Mouse (Mus musculus) liver, postnatal 0 days (tissue): Measurements from ENCODE around the gene Sobp. TPM values are rescaled to one million over a fixed set of nuclear protein-coding genes. Genes with fewer than 3 reads are reported as not detected.

ENCODE experiments used
- ATAC-seq: fragments of 200-750 bp; cut with Nextera tagmentation; 2 replicates; pipeline ENCODE4 v1.8.0; 2017; ENCODE audit warnings: mild to moderate bottlenecking, moderate library complexity
- DNase-seq: peaks from one replicate; pipeline ENCODE4 v3.0.0-alpha.2; 2016
- H3K27ac ChIP-seq: fragments of 300-500 bp; sonication (generic); 2 replicates; pipeline ENCODE4 v1.5.1; 2014; ENCODE audit warnings: antibody characterized with exemption, moderate library complexity, mild to moderate bottlenecking, low read depth
- H3K27me3 ChIP-seq: fragments of 300-500 bp; sonication (generic); 2 replicates; pipeline ENCODE4 v1.6.1; 2014; ENCODE audit warnings: low read length, control low read depth, mixed read lengths; ENCODE audit not compliant: insufficient read depth
- H3K36me3 ChIP-seq: fragments of 300-500 bp; sonication (generic); replicated peaks from 2 replicates; pipeline ENCODE4 v1.6.1; 2014; ENCODE audit warnings: mild to moderate bottlenecking, control low read depth, low read length, moderate library complexity, mixed read lengths; ENCODE audit not compliant: insufficient read depth
- H3K4me1 ChIP-seq: fragments of 300-500 bp; sonication (generic); 2 replicates; pipeline ENCODE4 v1.6.1; 2014; ENCODE audit warnings: antibody characterized with exemption, mild to moderate bottlenecking, control low read depth; ENCODE audit not compliant: insufficient read depth
- H3K4me2 ChIP-seq: fragments of 300-500 bp; sonication (generic); 2 replicates; pipeline ENCODE4 v1.6.1; 2014; ENCODE audit warnings: low read depth, mild to moderate bottlenecking, low read length, moderate library complexity, mixed read lengths
- H3K4me3 ChIP-seq: fragments of 300-500 bp; sonication (generic); 2 replicates; pipeline ENCODE4 v1.5.1; 2014; ENCODE audit warnings: low read depth, low read length
- H3K9ac ChIP-seq: fragments of 300-500 bp; sonication (generic); replicated peaks from 2 replicates; pipeline ENCODE4 v1.6.1; 2014; ENCODE audit warnings: mild to moderate bottlenecking, moderate library complexity
- H3K9me3 ChIP-seq: fragments of 300-500 bp; sonication (generic); 2 replicates; pipeline ENCODE4 v1.6.1; 2016; ENCODE audit warnings: mild to moderate bottlenecking, control low read depth, low read length, mixed read lengths
- CTCF ChIP-seq: sonication (generic); IDR thresholded peaks from 2 replicates; pipeline ENCODE4 v1.5.1; 2016; ENCODE audit warnings: antibody characterized with exemption, low read depth
- EP300 ChIP-seq: IDR thresholded peaks from 2 replicates; pipeline ENCODE4 v1.6.1; 2016; ENCODE audit warnings: antibody characterized with exemption, low read depth, mild to moderate bottlenecking
- WGBS: fragments of 180-500 bp; shearing (Covaris S2); extraction: QIAGEN DNeasy Blood & Tissue Kit; methylation state at CpG from one replicate; pipeline ENCODE4 v1.1.7; 2014; ENCODE audit not compliant: insufficient replicate concordance; 5-methylcytosine and 5-hydroxymethylcytosine counted together
- polyA plus RNA-seq: library from polyadenylated mRNA; unstranded; fragments of >200 nt; fragmentation: Nextera tagmentation; extraction: Ambion mirVana; gene quantifications from 2 replicates; pipeline ENCODE4 v1.2.1, GENCODE M21; 2015

Sobp gene
- 0.02 TPM in 2 replicates for polyA plus RNA-seq

DNA sequence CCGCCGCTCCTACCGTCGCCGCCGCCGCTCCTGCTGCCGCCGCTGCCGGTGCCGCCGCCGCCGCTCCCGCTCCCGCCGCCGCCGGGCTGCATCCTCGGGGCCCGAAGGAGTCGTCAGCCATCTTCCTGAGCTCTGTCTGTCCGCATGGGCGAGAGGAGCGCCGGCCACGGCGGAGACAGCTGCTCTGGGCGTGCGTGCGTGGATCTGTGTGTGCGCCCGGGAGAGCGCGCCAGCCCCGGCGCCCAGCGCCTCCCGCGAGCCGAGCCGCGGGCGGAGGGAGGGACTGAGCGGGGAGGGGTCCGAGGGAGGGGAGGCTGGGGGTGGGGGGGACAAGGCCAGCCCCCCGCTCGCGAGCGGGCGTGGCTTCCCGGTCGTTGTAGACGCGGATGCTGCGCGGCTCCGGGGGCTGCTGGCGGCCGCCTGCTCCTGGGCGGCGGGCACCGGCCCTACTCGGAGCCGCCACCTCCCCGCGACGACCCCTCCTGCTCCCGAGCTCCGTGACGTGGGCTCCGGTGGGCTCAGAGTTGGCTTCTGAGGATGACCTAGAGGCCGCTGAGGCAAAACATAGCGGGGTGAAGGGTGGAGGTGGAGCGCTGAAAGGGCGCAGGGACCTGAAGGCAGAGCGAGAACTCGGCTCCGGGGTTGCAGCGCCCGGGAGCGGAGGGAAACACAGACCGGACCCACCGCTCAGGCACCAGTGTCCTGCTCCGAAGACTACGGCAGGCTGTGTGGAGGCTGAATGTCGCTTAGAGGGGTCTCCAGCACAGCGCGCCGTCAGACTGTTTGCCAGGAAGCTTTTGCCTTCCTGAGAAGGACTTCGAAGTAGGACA lies at the start of gene Sobp, which contains the start of gene 9030612E09Rik:
Sobp (minus strand) TSS at position 205 of the 830 bp plus-strand sequence.
9030612E09Rik (plus strand) TSS at position 379 of the 830 bp plus-strand sequence.
- no peak for TF ChIP-seq CTCF
- TF ChIP-seq EP300 = no peak
- 1% methylated on average over 54 of the region's 91 CpGs for WGBS
- H3K4me2 ChIP-seq = peak within 1 kb of the TSS; percentile 86
- no peaks in the 10 kb centered on the region for H3K36me3 ChIP-seq
- peak; percentile 22 for DNase-seq
- H3K27me3 ChIP-seq = peaks cover 81% of the 10 kb centered on the region
- H3K9me3 ChIP-seq = no peaks in the 10 kb centered on the region
- H3K9ac ChIP-seq = peak within 1 kb of the TSS; percentile 4; the same call in 1 of the 2 replicates
- H3K4me1 ChIP-seq = peaks cover 12% of the 10 kb centered on the region
- ATAC-seq = no peak
- peak within 1 kb of the TSS; percentile 56 for H3K4me3 ChIP-seq
- H3K27ac ChIP-seq = no peak within 1 kb of the TSS

DNA sequence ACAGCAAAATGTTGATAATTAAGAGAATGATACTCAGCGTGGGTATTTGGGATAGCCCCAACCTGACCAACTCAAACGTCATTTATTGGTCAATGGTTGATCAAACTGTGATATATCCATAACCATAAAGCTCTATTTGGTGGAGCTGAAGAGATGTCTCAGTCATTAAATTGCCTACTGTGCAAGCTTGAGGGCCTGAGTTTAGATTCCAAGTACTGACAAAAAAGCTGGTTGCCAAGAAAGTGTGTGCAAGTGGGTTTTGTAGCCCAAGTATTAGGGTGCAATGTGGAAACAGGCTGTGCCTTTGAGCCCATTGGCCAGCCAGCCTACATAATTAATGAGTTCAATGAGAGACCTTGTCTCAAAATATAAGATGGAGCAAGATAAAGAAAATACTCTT lies 49.1 kb upstream of the Sobp start:
- H3K27ac ChIP-seq = no peak overlapping the region
- TF ChIP-seq EP300 (no peak), CTCF (no peak)
- WGBS = 84% methylated on average over 2 of the region's 2 CpGs
- H3K9ac ChIP-seq = no peak overlapping the region
- H3K4me2 ChIP-seq = no peak overlapping the region
- H3K27me3 ChIP-seq = no peaks in the 10 kb centered on the region
- DNase-seq (no peak), ATAC-seq (no peak)
- H3K36me3 ChIP-seq = no peaks in the 10 kb centered on the region
- no peak overlapping the region for H3K4me3 ChIP-seq
- H3K4me1 ChIP-seq = peaks cover 14% of the 10 kb centered on the region
- H3K9me3 ChIP-seq = no peaks in the 10 kb centered on the region

DNA sequence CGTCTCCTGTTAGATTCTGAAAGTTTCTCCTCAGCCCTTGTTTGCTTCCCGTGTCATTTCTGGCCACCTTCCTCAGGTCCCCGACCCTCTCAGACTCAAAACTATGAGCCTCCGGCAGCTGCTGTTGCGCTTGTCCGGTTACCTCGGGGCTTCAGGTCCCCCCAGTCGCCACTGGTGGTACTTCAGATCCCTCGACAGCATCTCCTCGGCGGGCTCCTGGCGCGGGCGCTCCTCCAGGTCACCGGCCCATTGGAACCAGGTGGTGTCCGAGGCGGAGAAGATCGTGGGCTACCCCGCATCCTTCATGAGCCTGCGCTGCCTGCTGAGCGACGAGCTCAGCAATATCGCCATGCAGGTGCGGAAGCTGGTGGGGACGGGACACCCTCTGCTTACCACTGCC lies 47.3 kb upstream of the Sobp start:
- peak; percentile 56 for DNase-seq
- H3K27me3 ChIP-seq = no peaks in the 10 kb centered on the region
- H3K9ac ChIP-seq = peak overlapping the region; percentile 97
- H3K36me3 ChIP-seq = no peaks in the 10 kb centered on the region
- peaks cover 14% of the 10 kb centered on the region for H3K4me1 ChIP-seq
- peak overlapping the region; percentile 98 for H3K4me2 ChIP-seq
- 2% methylated on average over 25 of the region's 25 CpGs for WGBS
- H3K9me3 ChIP-seq = no peaks in the 10 kb centered on the region
- TF ChIP-seq CTCF = no peak
- TF ChIP-seq EP300 = no peak
- ATAC-seq = peak; percentile 43
- H3K4me3 ChIP-seq = peak overlapping the region; percentile 95
- peak overlapping the region; percentile 95 for H3K27ac ChIP-seq

DNA sequence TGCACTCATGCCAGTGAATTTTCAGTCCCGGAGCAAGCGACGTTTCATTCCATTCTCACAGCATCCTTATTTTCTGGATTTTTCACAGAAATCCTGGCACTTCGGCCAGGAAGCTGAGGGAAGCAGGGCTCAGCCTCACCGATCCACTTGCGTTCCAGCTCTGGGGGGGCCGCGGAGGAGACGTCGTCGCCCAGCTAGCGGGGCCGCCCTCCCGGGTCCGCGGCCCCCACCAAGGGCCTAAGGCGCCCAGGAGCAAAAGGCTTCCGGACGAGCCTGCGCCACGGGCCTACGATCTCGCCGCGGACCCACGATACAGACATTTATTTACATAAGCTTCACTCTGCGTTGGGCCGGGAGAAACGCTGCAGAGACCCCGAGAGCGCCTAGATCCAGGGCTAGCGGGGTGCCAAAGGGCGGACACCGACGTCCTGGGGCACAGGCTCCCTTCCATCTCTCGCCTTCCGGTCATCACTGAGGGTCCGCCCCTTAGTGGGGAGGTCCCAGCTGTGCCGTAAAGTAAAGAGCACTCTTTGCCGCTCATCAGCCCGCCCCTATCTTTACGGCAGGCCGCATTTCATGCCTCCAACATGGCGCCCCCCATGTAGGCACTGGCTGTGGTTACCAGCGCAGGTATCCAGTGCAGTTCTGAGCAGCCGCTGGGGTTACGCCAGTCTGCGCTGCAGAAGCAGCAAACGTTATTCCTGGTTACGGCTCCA lies 46.7 kb upstream of the Sobp start, which contains the start of gene Pdss2:
Pdss2 (plus strand) TSS at position 577 of the 716 bp plus-strand sequence.
- H3K4me3 ChIP-seq = peak within 1 kb of the TSS; percentile 95
- ATAC-seq (peak; percentile 99), DNase-seq (peak; percentile 94)
- peak within 1 kb of the TSS; percentile 95 for H3K27ac ChIP-seq
- TF ChIP-seq CTCF = peak; percentile 35
- TF ChIP-seq EP300 = no peak; the same call in 1 of the 2 replicates
- no peaks in the 10 kb centered on the region for H3K27me3 ChIP-seq
- peaks cover 14% of the 10 kb centered on the region for H3K4me1 ChIP-seq
- H3K36me3 ChIP-seq = no peaks in the 10 kb centered on the region
- under 1% methylated on average over 50 of the region's 50 CpGs for WGBS
- peak within 1 kb of the TSS; percentile 97 for H3K9ac ChIP-seq
- peak within 1 kb of the TSS; percentile 98 for H3K4me2 ChIP-seq
- no peaks in the 10 kb centered on the region for H3K9me3 ChIP-seq

- no peaks in the 10 kb centered on the region for H3K9me3 ChIP-seq
- H3K4me2 ChIP-seq = peak overlapping the region; percentile 98
- H3K36me3 ChIP-seq = no peaks in the 10 kb centered on the region
- 12% methylated on average over 7 of the region's 7 CpGs for WGBS
- peak overlapping the region; percentile 95 for H3K4me3 ChIP-seq
- H3K27ac ChIP-seq = peak overlapping the region; percentile 95
- TF ChIP-seq CTCF = no peak
- no peak for TF ChIP-seq EP300
- H3K27me3 ChIP-seq = no peaks in the 10 kb centered on the region
- peaks cover 14% of the 10 kb centered on the region for H3K4me1 ChIP-seq
- DNase-seq (no peak), ATAC-seq (no peak)
- H3K9ac ChIP-seq = peak overlapping the region; percentile 97
Measured at GRCm38 (mm10) chr10:43220479-43220878, 46.1 kb upstream of the Sobp start.

- ATAC-seq (no peak), DNase-seq (no peak)
- H3K4me1 ChIP-seq = peaks cover 14% of the 10 kb centered on the region
- no peaks in the 10 kb centered on the region for H3K27me3 ChIP-seq
- H3K9me3 ChIP-seq = no peaks in the 10 kb centered on the region
- H3K4me3 ChIP-seq = no peak overlapping the region
- TF ChIP-seq CTCF (no peak), EP300 (no peak)
- no peak overlapping the region for H3K4me2 ChIP-seq
- no peaks in the 10 kb centered on the region for H3K36me3 ChIP-seq
- H3K9ac ChIP-seq = no peak overlapping the region
- 84% methylated on average over 13 of the region's 13 CpGs for WGBS
- H3K27ac ChIP-seq = no peak overlapping the region
Measured at GRCm38 (mm10) chr10:43217361-43217900, 43.1 kb upstream of the Sobp start.
